Mouse (Mus musculus) erythroblast, embryonic 14.5 days (primary cell): ENCODE measurements around the gene Ptprn2.

Source experiments
- GATA1 ChIP-seq: IDR thresholded peaks from 2 replicates; pipeline ENCODE4 v1.6.1; 2012; ENCODE audit warnings: low read length, inconsistent platforms, mixed read lengths
- TAL1 ChIP-seq: IDR thresholded peaks from 3 replicates; pipeline ENCODE4 v1.6.1; 2012; ENCODE audit warnings: low read length, inconsistent platforms, mixed read lengths

- TF ChIP-seq TAL1 (no peak), GATA1 (no peak)
These were observed 423.1 kb downstream of the Ptprn2 start for GRCm38 (mm10) chr12:116908668-116909067.
